Mouse (Mus musculus) forebrain, embryonic 12.5 days (tissue): ENCODE measurements around the gene Myog. TPM values are rescaled to one million over a fixed set of nuclear protein-coding genes. Genes with fewer than 3 reads are reported as not detected.
"Not testable (repeated sequence)": the region's sequence is repeated elsewhere in the genome, so short reads cannot be mapped to it uniquely, and the experiment has no call there.

Experiments used
- ATAC-seq: fragments of 200-750 bp; cut with Nextera tagmentation; 2 replicates; pipeline ENCODE4 v1.8.0; 2017; ENCODE audit warnings: moderate TSS enrichment; ENCODE audit not compliant: low FRiP score
- H3K27ac ChIP-seq: fragments of 300-500 bp; sonication (generic); 2 replicates; pipeline ENCODE4 v1.5.1; 2016; ENCODE audit warnings: mild to moderate bottlenecking
- H3K27me3 ChIP-seq: fragments of 300-500 bp; sonication (generic); 2 replicates; pipeline ENCODE4 v1.6.1; 2016; ENCODE audit warnings: mild to moderate bottlenecking
- H3K36me3 ChIP-seq: fragments of 300-500 bp; sonication (generic); replicated peaks from 2 replicates; pipeline ENCODE4 v1.6.1; 2016; ENCODE audit warnings: mild to moderate bottlenecking
- H3K4me1 ChIP-seq: fragments of 300-500 bp; sonication (generic); 2 replicates; pipeline ENCODE4 v1.6.1; 2016
- H3K4me2 ChIP-seq: fragments of 300-500 bp; sonication (generic); 2 replicates; pipeline ENCODE4 v1.6.1; 2016; ENCODE audit warnings: mild to moderate bottlenecking, moderate library complexity
- H3K4me3 ChIP-seq: fragments of 300-500 bp; sonication (generic); replicated peaks from 2 replicates; pipeline ENCODE4 v1.5.1; 2016; ENCODE audit warnings: mild to moderate bottlenecking
- H3K9ac ChIP-seq: fragments of 300-500 bp; sonication (generic); 2 replicates; pipeline ENCODE4 v1.6.1; 2016; ENCODE audit warnings: mild to moderate bottlenecking
- H3K9me3 ChIP-seq: fragments of 300-500 bp; sonication (generic); 2 replicates; pipeline ENCODE4 v1.6.1; 2016
- WGBS: fragments of 180-500 bp; shearing (Covaris S2); methylation state at CpG from one replicate; pipeline ENCODE4 v1.1.7; 2016; 5-methylcytosine and 5-hydroxymethylcytosine counted together
- polyA plus RNA-seq: library from polyadenylated mRNA; unstranded; fragments of >200 nt; fragmentation: Nextera tagmentation; extraction: Ambion mirVana; gene quantifications from 2 replicates; pipeline ENCODE4 v1.2.1, GENCODE M21; 2016

Gene Myog
- 1.2 TPM in 1 of 2 replicates, not detected in the other for polyA plus RNA-seq

GRCm38 (mm10) chr1:134289598-134290099 is at the start of gene Myog:
Gene Myog, plus strand, starts transcription at chr1:134289989.
- no peak for ATAC-seq
- Histone ChIP-seq H3K27ac (no peak within 1 kb of the TSS), H3K4me2 (no peak within 1 kb of the TSS), H3K27me3 (no peaks in the 10 kb centered on the region), H3K4me3 (no peak within 1 kb of the TSS), H3K9me3 (no peaks in the 10 kb centered on the region), H3K9ac (no peak within 1 kb of the TSS), H3K4me1 (peaks cover 16% of the 10 kb centered on the region), H3K36me3 (no peaks in the 10 kb centered on the region)
- 59% methylated on average over 11 of the region's 11 CpGs for WGBS

- Histone ChIP-seq H3K9ac (no peak overlapping the region), H3K4me3 (no peak overlapping the region), H3K9me3 (no peaks in the 10 kb centered on the region), H3K27ac (no peak overlapping the region), H3K27me3 (peaks cover 31% of the 10 kb centered on the region), H3K4me2 (no peak overlapping the region), H3K36me3 (no peaks in the 10 kb centered on the region), H3K4me1 (peaks cover 11% of the 10 kb centered on the region)
- no peak for ATAC-seq
- 83% methylated on average over 9 of the region's 9 CpGs for WGBS
Observed at GRCm38 (mm10) chr1:134240701-134241100, 49.1 kb upstream of the Myog start.

DNA sequence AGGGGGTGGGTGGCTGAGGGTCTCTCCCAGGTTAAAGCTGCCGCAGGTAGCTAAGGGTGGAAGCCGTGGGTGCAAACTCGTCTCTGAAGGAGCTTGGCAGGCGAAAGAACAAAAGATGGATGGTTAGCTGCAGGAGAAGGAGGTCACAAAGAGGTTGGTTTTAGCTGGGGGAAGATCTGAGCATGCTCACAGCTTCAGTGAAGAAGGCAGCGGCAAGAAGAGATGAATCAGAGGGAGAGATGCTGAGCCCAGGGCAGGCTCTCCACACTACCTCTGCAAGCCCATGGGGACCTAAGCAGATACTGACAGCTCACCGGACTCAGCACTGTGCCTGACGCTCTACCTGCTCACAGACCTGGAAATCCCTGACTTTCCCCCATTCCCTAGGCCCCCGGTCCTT is 48.5 kb upstream of the Myog start:
- no peak overlapping the region for H3K9ac ChIP-seq
- WGBS = 80% methylated on average over 8 of the region's 8 CpGs
- H3K4me1 ChIP-seq = peaks cover 10% of the 10 kb centered on the region
- no peak overlapping the region for H3K4me3 ChIP-seq
- H3K9me3 ChIP-seq = no peaks in the 10 kb centered on the region
- H3K36me3 ChIP-seq = no peaks in the 10 kb centered on the region
- H3K27me3 ChIP-seq = peaks cover 25% of the 10 kb centered on the region
- H3K4me2 ChIP-seq = no peak overlapping the region
- ATAC-seq = no peak
- H3K27ac ChIP-seq = no peak overlapping the region

DNA sequence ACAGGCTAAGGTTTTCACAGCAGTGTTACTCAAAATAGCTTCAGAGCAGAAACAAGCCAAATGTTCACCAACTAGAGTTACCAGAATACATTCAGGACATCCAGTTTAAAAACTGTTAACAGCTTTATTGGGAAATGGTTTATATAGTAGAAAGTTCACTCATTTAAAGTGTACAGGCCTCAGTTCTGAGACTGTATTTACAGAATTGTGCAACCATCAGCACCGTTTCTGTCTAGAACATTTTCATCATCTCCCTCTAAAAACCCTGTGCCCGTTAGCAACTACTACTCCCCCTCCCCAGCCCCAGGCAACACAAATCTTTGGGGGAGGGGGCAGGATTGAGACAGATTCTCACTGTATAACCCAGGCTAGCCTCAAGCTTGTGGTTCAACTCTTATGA is 47.5 kb upstream of the Myog start:
- Histone ChIP-seq H3K27me3 (peaks cover 15% of the 10 kb centered on the region), H3K36me3 (no peaks in the 10 kb centered on the region), H3K4me2 (no peak overlapping the region), H3K4me3 (no peak overlapping the region), H3K27ac (no peak overlapping the region), H3K9me3 (no peaks in the 10 kb centered on the region), H3K9ac (no peak overlapping the region), H3K4me1 (peaks cover 10% of the 10 kb centered on the region)
- ATAC-seq = no peak
- WGBS = 73% methylated on average over 2 of the region's 2 CpGs

DNA sequence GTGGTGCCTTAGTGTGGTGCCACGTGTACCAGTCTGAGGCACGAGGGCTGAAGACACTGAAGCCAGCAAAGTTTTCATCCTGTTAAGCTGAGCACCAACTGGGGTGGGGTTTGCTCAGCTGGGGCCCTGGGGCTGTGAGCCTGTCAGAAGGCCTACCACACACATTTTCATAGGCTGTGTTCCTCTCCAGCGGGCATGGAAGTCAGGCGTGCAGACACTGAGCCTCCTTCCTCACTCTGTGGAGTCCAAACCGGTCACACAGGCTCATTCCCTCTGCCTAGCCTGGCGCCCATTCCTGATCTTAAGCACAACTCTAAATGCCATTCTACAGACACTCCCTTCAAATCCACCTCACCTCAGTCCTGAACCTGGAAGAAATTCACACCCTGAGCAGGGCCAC is 46.3 kb upstream of the Myog start:
- Histone ChIP-seq H3K27me3 (peaks cover 12% of the 10 kb centered on the region), H3K9ac (no peak overlapping the region), H3K36me3 (no peaks in the 10 kb centered on the region), H3K4me1 (peaks cover 10% of the 10 kb centered on the region), H3K4me2 (no peak overlapping the region), H3K27ac (no peak overlapping the region), H3K9me3 (no peaks in the 10 kb centered on the region), H3K4me3 (no peak overlapping the region)
- no peak for ATAC-seq
- 72% methylated on average over 6 of the region's 6 CpGs for WGBS

GRCm38 (mm10) chr1:134243948-134244914 is 45.6 kb upstream of the Myog start:
- ATAC-seq = peak; percentile 83
- peaks cover 12% of the 10 kb centered on the region for H3K27me3 ChIP-seq
- H3K4me3 ChIP-seq = peak overlapping the region; percentile 14; the same call in 1 of the 2 replicates
- peak overlapping the region; percentile 45 for H3K4me2 ChIP-seq
- no peaks in the 10 kb centered on the region for H3K36me3 ChIP-seq
- H3K9ac ChIP-seq = no peak overlapping the region
- WGBS = 24% methylated on average over 35 of the region's 35 CpGs
- H3K27ac ChIP-seq = no peak overlapping the region
- H3K4me1 ChIP-seq = peaks cover 10% of the 10 kb centered on the region
- no peaks in the 10 kb centered on the region for H3K9me3 ChIP-seq

DNA sequence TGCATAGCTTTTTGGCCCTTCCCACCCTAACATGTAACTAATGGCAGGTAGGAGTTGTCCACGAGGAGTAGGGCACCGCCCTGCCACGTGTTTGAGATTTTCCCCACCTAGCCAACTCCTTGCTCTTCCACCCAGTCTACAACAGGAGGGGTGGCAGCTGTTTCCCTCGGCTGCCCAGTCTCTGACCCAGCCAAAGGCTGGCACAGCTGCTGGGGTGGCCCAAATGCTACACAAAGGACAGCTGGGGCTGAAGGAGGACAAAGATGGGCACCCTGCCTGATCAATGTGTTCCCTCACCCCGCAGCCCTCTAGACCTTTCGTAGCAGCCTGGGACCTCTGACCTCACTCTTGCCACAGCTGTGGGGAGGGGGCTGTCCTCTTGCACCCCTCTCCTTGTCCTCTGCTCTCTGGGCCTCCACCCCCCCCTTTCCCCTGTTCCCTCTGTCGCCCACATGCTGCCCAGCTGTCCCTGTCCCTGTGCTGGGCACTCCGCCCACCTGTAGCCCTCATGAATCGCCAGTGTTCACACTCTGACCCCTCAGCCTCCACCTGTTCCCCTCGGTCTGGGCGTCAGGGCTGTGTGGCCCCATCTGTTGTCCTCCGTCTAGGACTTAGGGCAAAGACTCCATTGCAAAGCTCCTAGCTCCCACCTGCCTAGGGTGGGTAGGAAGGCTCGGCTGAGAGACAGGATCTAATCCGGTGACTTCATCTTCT is 44.6 kb upstream of the Myog start:
- 83% methylated on average over 13 of the region's 14 CpGs for WGBS
- H3K36me3 ChIP-seq = no peaks in the 10 kb centered on the region
- no peak overlapping the region for H3K27ac ChIP-seq
- H3K4me1 ChIP-seq = peaks cover 10% of the 10 kb centered on the region
- H3K27me3 ChIP-seq = peaks cover 12% of the 10 kb centered on the region
- H3K9ac ChIP-seq = no peak overlapping the region
- H3K4me2 ChIP-seq = no peak overlapping the region
- H3K9me3 ChIP-seq = no peaks in the 10 kb centered on the region
- H3K4me3 ChIP-seq = no peak overlapping the region
- no peak for ATAC-seq

GRCm38 (mm10) chr1:134246590-134246989 is 43.2 kb upstream of the Myog start:
- Histone ChIP-seq H3K9ac (no peak overlapping the region), H3K9me3 (no peaks in the 10 kb centered on the region), H3K36me3 (no peaks in the 10 kb centered on the region), H3K4me1 (peaks cover 10% of the 10 kb centered on the region), H3K27me3 (peaks cover 12% of the 10 kb centered on the region), H3K27ac (no peak overlapping the region), H3K4me2 (no peak overlapping the region), H3K4me3 (no peak overlapping the region)
- 56% methylated on average over 4 of the region's 4 CpGs for WGBS
- no peak for ATAC-seq

- H3K36me3 ChIP-seq, H3K9ac ChIP-seq, H3K4me3 ChIP-seq, H3K27me3 ChIP-seq, H3K27ac ChIP-seq, ATAC-seq, H3K9me3 ChIP-seq, H3K4me1 ChIP-seq, H3K4me2 ChIP-seq: not testable (repeated sequence)
- WGBS = 57% methylated on average over 1 of the region's 1 CpGs
Observed at GRCm38 (mm10) chr1:134249681-134250080, 40.1 kb upstream of the Myog start.

DNA sequence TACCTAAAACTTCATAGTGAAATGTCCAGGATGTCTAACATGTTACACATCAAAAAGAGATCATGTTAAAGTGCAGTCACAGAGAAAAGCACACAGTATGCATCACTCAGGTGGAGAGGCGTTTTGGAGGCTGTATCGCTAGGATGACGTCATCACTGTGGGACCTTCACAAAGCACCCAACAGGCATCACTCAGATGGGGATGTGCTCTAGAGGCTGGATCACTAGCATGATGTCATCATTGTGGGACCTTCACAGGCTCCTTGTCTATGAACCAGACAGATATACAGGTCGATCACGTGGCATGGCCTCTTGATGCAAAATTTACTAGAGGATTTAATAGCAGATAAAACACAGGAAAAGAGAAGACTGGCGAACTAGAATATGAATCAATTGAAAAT is 25.4 kb upstream of the Myog start:
- Histone ChIP-seq H3K9ac (no peak overlapping the region), H3K27me3 (no peaks in the 10 kb centered on the region), H3K36me3 (no peaks in the 10 kb centered on the region), H3K9me3 (peaks cover 13% of the 10 kb centered on the region), H3K4me3 (no peak overlapping the region), H3K4me2 (no peak overlapping the region), H3K27ac (no peak overlapping the region), H3K4me1 (no peaks in the 10 kb centered on the region)
- 89% methylated on average over 6 of the region's 6 CpGs for WGBS
- ATAC-seq = no peak

DNA sequence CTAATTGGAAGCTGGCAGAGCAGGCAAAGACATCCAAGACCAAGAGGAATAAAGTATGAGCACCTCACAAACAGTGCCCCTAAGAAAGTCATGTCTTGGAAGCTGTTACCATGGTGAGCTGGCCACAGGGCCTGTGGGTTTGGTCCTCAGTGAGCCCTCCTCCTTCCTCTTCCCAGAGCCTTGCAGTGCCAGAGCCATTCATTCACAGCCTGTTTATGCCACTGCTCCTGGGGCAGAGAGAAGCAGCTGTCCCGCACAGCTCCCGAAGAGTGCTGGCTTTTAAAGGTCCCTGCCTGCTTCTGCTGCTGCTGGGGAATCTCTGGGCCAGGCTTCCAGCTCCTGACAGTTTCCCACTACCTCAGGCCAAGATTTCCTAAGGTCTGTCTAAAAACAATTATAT is 24.0 kb upstream of the Myog start:
- peaks cover 8% of the 10 kb centered on the region for H3K9me3 ChIP-seq
- H3K27ac ChIP-seq = no peak overlapping the region
- no peak overlapping the region for H3K4me3 ChIP-seq
- ATAC-seq = no peak
- no peaks in the 10 kb centered on the region for H3K4me1 ChIP-seq
- H3K36me3 ChIP-seq = no peaks in the 10 kb centered on the region
- WGBS = 46% methylated on average over 2 of the region's 2 CpGs
- H3K27me3 ChIP-seq = no peaks in the 10 kb centered on the region
- H3K9ac ChIP-seq = no peak overlapping the region
- no peak overlapping the region for H3K4me2 ChIP-seq

GRCm38 (mm10) chr1:134270026-134270425 is 19.8 kb upstream of the Myog start:
- no peaks in the 10 kb centered on the region for H3K36me3 ChIP-seq
- no peak overlapping the region for H3K27ac ChIP-seq
- 75% methylated on average over 7 of the region's 7 CpGs for WGBS
- ATAC-seq = no peak
- H3K4me3 ChIP-seq = no peak overlapping the region
- H3K9me3 ChIP-seq = no peaks in the 10 kb centered on the region
- no peak overlapping the region for H3K9ac ChIP-seq
- no peaks in the 10 kb centered on the region for H3K4me1 ChIP-seq
- no peaks in the 10 kb centered on the region for H3K27me3 ChIP-seq
- H3K4me2 ChIP-seq = no peak overlapping the region
